Mouse (Mus musculus): ENCODE measurements around the gene Chn2.
A peak's percentile ranks its signal among the peaks of the same experiment; 100 is the strongest.

- no peak for TF ChIP-seq CTCF (IDR thresholded peaks at IDR 0.05; ENCODE audit: borderline replicate concordance, insufficient read depth, low read depth, low read length)
- TF ChIP-seq POLR2A (IDR thresholded peaks at IDR 0.05; ENCODE audit: borderline replicate concordance, insufficient read depth, low read length) = peak; percentile 30; the same call in 1 of the 2 replicates
These were observed 2.2 kb downstream of the Chn2 start for GRCm38 (mm10) chr6:54041386-54042043.

Data from cerebellum, adult 2 months (tissue).